ENCODE assay signal across 8 mouse cellular contexts in genomic region chr2:180256296-180257000, GRCm38 (mm10). TPM values are rescaled to one million over a fixed set of nuclear protein-coding genes. Genes with fewer than 3 reads are reported as not detected.
DNase-seq lines count a peak whose midpoint lies in the region; ATAC-seq lines count a peak whose summit lies in the region.

No protein-coding gene starts in this region.

- H3K27me3 ChIP-seq in embryonic facial prominence, embryonic 15.5 days: no peaks in the 10 kb centered on the region
- no peaks in the 10 kb centered on the region for H3K27me3 ChIP-seq in limb, embryonic 11.5 days (ENCODE audit: control insufficient read depth, insufficient read depth, low read length)
- no peaks in the 10 kb centered on the region for H3K27me3 ChIP-seq in neural tube, embryonic 15.5 days (replicated peaks)

- peak overlapping the region; percentile 95 for H3K4me3 ChIP-seq in embryonic facial prominence, embryonic 15.5 days (replicated peaks)
- H3K4me3 ChIP-seq in limb, embryonic 11.5 days (ENCODE audit: low read depth, low read length): peak overlapping the region; percentile 90
- peak overlapping the region; percentile 84 for H3K4me3 ChIP-seq in neural tube, embryonic 15.5 days (replicated peaks)

- peak; percentile 42 for ATAC-seq in embryonic facial prominence, embryonic 15.5 days (ENCODE audit: insufficient number of reproducible peaks, low FRiP score, low TSS enrichment, low read depth)
- ATAC-seq in limb, embryonic 11.5 days (ENCODE audit: insufficient number of reproducible peaks, low FRiP score, low TSS enrichment, low read depth): peak; percentile 61
- ATAC-seq in neural tube, embryonic 15.5 days (ENCODE audit: low FRiP score): peak; percentile 70

- H3K4me1 ChIP-seq in embryonic facial prominence, embryonic 15.5 days: peaks cover 18% of the 10 kb centered on the region
- H3K4me1 ChIP-seq in limb, embryonic 11.5 days (ENCODE audit: control insufficient read depth, insufficient read depth, low read length): 0 out of 2 replicates have a peak, but pooled peaks cover 5% of the 10 kb centered on the region
- H3K4me1 ChIP-seq in neural tube, embryonic 15.5 days: peaks cover 29% of the 10 kb centered on the region

- peak overlapping the region; percentile 87 for H3K4me2 ChIP-seq in embryonic facial prominence, embryonic 15.5 days (replicated peaks)
- H3K4me2 ChIP-seq in limb, embryonic 11.5 days (ENCODE audit: low read depth, severe bottlenecking): peak overlapping the region; percentile 90
- peak overlapping the region; percentile 88 for H3K4me2 ChIP-seq in neural tube, embryonic 15.5 days

- DNase-seq in cerebellum, adult 9-11 months: peak; percentile 48
- DNase-seq in cerebellum, adult 8-10 months: no peak
- peak; percentile 52 for DNase-seq in 3134 (ENCODE audit: extremely low read depth, insufficient read length, low spot score)
- DNase-seq in limb, embryonic 11.5 days (ENCODE audit: low spot score): peak; percentile 45
- no peak for DNase-seq in urinary bladder, postnatal 25 days (ENCODE audit: low spot score)
- DNase-seq in retina, postnatal 1 day: no peak

- no peaks in the 10 kb centered on the region for H3K9me3 ChIP-seq in embryonic facial prominence, embryonic 15.5 days (replicated peaks)
- no peaks in the 10 kb centered on the region for H3K9me3 ChIP-seq in limb, embryonic 11.5 days (ENCODE audit: control insufficient read depth, low read length)
- H3K9me3 ChIP-seq in neural tube, embryonic 15.5 days (replicated peaks): no peaks in the 10 kb centered on the region

- H3K9ac ChIP-seq in embryonic facial prominence, embryonic 15.5 days: peak overlapping the region; percentile 68
- H3K9ac ChIP-seq in limb, embryonic 11.5 days (ENCODE audit: low read length): peak overlapping the region; percentile 70
- peak overlapping the region; percentile 64 for H3K9ac ChIP-seq in neural tube, embryonic 15.5 days (replicated peaks)

- 23% methylated on average over 26 of the region's 26 CpGs for WGBS in embryonic facial prominence, embryonic 15.5 days
- 26% methylated on average over 26 of the region's 26 CpGs for whole genome bisulfite sequencing in limb, embryonic 11.5 days
- WGBS in neural tube, embryonic 15.5 days: 24% methylated on average over 26 of the region's 26 CpGs

- H3K27ac ChIP-seq in embryonic facial prominence, embryonic 15.5 days (replicated peaks): peak overlapping the region; percentile 92
- peak overlapping the region; percentile 84 for H3K27ac ChIP-seq in limb, embryonic 11.5 days (replicated peaks; ENCODE audit: low read depth, low read length)
- H3K27ac ChIP-seq in neural tube, embryonic 15.5 days (replicated peaks): peak overlapping the region; percentile 91

- H3K36me3 ChIP-seq in embryonic facial prominence, embryonic 15.5 days: peaks cover 31% of the 10 kb centered on the region
- peaks cover 5% of the 10 kb centered on the region for H3K36me3 ChIP-seq in limb, embryonic 11.5 days (ENCODE audit: control insufficient read depth, insufficient read depth, low read length)
- peaks cover 30% of the 10 kb centered on the region for H3K36me3 ChIP-seq in neural tube, embryonic 15.5 days

RNA-seq across cellular contexts. Expression of gene Rps21, which starts 0.7 kb away (rescaled TPM):
- polyA plus RNA-seq in embryonic facial prominence, embryonic 15.5 days (2015; fragmentation: Nextera tagmentation; extraction: Ambion mirVana): 599 and 606 TPM in 2 replicates
- polyA plus RNA-seq in limb, embryonic 11.5 days (2014; fragmentation: Nextera tagmentation; extraction: Ambion mirVana): 641 and 643 TPM in 2 replicates
- 382 and 405 TPM in 2 replicates for polyA plus RNA-seq in neural tube, embryonic 15.5 days (2015; fragmentation: Nextera tagmentation; extraction: Ambion mirVana)

RNA-seq across cellular contexts. Expression of gene Cables2, which starts 16.8 kb away (rescaled TPM):
- polyA plus RNA-seq in embryonic facial prominence, embryonic 15.5 days (2015; fragmentation: Nextera tagmentation; extraction: Ambion mirVana): 13.5 and 14.2 TPM in 2 replicates
- 15.8 and 18.0 TPM in 2 replicates for polyA plus RNA-seq in limb, embryonic 11.5 days (2014; fragmentation: Nextera tagmentation; extraction: Ambion mirVana)
- polyA plus RNA-seq in neural tube, embryonic 15.5 days (2015; fragmentation: Nextera tagmentation; extraction: Ambion mirVana): 21.2 and 25.6 TPM in 2 replicates

RNA-seq across cellular contexts. Expression of gene Lama5, which starts 30.8 kb away (rescaled TPM):
- 28.0 and 37.2 TPM in 2 replicates for polyA plus RNA-seq in embryonic facial prominence, embryonic 15.5 days (2015; fragmentation: Nextera tagmentation; extraction: Ambion mirVana)
- polyA plus RNA-seq in limb, embryonic 11.5 days (2014; fragmentation: Nextera tagmentation; extraction: Ambion mirVana): 12.5 and 14.1 TPM in 2 replicates
- 1.2 and 4.4 TPM in 2 replicates for polyA plus RNA-seq in neural tube, embryonic 15.5 days (2015; fragmentation: Nextera tagmentation; extraction: Ambion mirVana)

RNA-seq across cellular contexts. Expression of gene Rbbp8nl, which starts 33.2 kb away (rescaled TPM):
- polyA plus RNA-seq in embryonic facial prominence, embryonic 15.5 days (2015; fragmentation: Nextera tagmentation; extraction: Ambion mirVana): 1.5 and 1.8 TPM in 2 replicates
- 0.40 and 0.75 TPM in 2 replicates for polyA plus RNA-seq in limb, embryonic 11.5 days (2014; fragmentation: Nextera tagmentation; extraction: Ambion mirVana)
- polyA plus RNA-seq in neural tube, embryonic 15.5 days (2015; fragmentation: Nextera tagmentation; extraction: Ambion mirVana): 0.40 TPM in 1 of 2 replicates, not detected in the other

Comparison
In these comparisons a context has a peak if more than half of its experiments do, and no peak if none do; other contexts are left out.
1. DNase-seq: peak in cerebellum, adult 9-11 months (single experiment), 3134 (single experiment) and limb, embryonic 11.5 days (single experiment); none in cerebellum, adult 8-10 months (single experiment), urinary bladder, postnatal 25 days (single experiment) and retina, postnatal 1 day (single experiment).
2. Peak in every context shown above with its lines, with median percentiles within 50 percentile points of each other: ATAC-seq, H3K27ac ChIP-seq, H3K4me2 ChIP-seq, H3K4me3 ChIP-seq and H3K9ac ChIP-seq.